Mouse (Mus musculus) ovary, adult 10 weeks (tissue): Measurements from ENCODE around the gene Krtap2-4. TPM values are rescaled to one million over a fixed set of nuclear protein-coding genes. Genes with fewer than 3 reads are reported as not detected.

Source experiments
- polyA plus RNA-seq: library from polyadenylated mRNA; stranded (reverse); fragments of 350-450 nt; fragmentation: Illumina TruSeq; extraction: RNeasy Lipid Tissue Mini Kit (QIAGEN cat#74804); gene quantifications from one replicate; pipeline ENCODE4 v1.2.3, GENCODE M21; 2014

The Krtap2-4 gene
- polyA plus RNA-seq = not detected

DNA sequence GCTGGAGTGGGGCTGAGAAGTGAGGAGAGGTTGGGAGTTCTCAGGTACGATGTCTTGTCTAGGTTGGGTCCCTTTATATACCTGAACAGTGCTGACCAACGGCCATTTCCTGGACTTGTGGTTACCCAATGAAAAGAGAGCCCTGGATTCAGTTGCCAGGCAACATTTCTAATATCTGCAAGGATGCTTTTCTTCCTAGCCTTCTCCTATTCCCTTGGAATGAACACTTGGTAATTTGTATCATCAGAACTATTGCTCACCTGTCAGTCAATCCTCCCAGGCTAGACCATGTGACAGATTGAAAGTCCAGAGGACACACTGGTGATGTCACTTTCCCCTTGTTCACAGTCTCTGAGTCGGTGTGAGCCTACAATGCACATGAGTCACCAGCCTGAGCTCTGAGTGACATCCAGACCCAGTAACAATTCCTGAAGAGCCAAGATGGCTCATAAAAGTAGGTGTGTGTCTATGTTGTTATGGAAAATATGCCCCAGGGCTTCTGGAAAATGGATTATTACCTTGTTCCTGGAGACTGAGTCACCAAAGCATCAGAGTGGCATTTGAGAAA is at the start of gene Krtap2-4:
Gene Krtap2-4 (minus strand): TSS at position 51 of the 568 bp plus-strand sequence.

DNA sequence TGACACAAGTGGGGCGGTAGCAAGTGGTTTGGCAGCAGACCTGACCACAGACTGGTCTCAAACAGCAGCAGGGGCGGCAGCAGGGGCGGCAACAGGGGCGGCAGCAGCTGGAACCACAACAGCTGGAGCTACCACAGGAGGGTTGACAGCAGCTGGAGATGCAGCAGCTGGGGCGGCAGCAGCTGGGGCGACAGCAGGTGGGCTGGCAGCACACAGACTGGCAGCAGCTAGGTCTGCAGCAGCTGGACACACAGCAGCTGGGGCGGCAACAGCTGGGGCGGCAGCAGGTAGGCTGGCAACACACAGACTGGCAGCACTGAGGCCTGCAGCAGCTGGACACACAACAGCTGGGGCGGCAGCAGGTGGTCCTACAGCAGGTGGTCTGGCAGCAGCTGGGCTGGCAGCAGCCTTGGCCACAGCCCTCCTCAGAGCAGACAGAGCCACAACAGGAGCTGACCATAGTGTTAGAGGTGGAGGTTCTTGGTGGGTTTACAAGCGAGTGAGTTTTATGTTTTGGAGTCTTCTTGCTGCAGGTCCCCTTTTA is 43.9 kb upstream of the Krtap2-4 start, which contains the start of gene Gm11563:
Gene Gm11563 (minus strand): TSS at position 494 of the 544 bp plus-strand sequence.

DNA sequence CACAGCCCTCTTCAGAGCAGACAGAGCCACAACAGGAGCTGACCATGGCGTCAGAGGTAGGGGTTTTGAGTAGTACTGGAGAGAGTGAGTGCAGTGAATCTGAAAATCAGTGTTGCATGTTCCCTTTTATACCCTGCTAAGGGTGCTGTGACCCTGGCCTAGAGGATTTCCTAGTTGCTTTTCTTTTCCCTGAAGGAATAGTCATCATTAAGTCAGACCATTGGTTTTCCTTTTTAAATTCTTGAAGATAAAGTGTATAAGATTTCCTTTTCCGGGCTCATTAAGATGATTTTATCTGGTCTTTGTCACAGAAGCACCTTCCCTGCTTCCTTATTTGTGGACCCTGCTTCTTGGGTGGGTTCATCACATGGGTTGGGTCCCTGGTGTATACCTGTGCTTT is 35.5 kb upstream of the Krtap2-4 start, which contains the start of gene Gm11555:
Gene Gm11555 (minus strand): TSS at position 101 of the 400 bp plus-strand sequence.

DNA sequence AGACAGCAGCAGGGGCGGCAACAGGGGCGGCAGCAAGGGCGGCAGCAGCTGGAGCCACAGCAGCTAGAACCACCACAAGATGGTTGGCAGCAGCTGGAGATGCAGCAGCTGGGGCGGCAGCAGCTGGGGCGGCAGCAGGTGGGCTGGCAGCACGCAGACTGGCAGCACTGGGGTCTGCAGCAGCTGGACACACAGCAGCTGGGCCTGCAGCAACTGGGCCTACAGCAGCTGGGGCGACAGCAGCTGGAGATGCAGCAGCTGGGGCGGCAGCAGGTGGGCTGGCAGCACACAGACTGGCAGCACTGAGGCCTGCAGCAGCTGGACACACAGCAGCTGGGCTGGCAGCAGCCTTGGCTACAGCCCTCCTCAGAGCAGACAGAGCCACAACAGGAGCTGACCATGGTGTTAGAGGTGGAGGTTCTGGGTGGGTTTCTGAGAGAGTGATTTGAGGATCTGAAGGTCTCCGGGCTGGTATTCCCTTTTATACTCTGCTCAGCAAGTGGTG is 29.0 kb upstream of the Krtap2-4 start, which contains the start of gene Krtap4-7:
Gene Krtap4-7 (minus strand): TSS at position 455 of the 505 bp plus-strand sequence.

DNA sequence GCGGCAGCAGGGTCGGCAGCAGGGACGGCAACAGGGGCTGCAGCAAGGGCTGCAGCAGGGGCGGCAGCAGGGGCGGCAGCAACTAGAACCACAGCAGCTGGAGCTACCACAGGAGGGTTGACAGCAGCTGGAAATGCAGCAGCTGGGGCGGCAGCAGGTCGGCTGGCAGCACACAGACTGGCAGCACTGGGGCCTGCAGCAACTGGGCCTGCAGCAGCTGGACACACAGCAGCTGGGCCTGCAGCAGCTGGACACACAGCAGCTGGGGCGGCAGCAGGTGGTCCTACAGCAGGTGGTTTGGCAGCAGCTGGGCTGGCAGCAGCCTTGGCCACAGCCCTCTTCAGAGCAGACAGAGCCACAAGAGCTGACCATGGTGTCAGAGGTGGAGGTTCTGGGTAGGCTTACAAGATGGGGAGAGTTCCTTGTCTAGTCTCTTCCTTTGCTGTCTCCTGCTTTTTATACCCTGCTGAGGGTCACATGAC is 20.0 kb upstream of the Krtap2-4 start, which contains the start of gene Krtap4-2:
Gene Krtap4-2 (minus strand): TSS at position 432 of the 482 bp plus-strand sequence.

DNA sequence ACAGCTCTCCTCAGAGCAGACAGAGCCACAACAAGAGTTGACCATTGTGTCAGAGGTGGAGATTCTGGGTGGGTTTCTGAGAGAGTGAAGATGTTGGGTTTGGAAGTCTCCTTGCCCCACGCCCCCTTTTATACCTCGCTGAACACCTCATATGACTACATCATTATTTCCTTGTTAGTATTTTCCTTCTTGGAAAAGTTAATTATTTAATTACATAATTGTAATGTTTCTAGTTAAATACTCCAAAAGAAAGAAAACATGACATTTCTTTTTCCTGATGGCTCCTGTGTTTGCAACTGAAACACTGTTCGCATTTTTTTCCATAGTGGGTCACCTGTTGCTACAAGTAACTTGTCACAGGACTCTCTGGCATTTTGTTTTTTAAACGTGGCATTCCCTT is 13.5 kb upstream of the Krtap2-4 start, which contains the start of gene Krtap4-1:
Gene Krtap4-1 (minus strand): TSS at position 101 of the 400 bp plus-strand sequence.

DNA sequence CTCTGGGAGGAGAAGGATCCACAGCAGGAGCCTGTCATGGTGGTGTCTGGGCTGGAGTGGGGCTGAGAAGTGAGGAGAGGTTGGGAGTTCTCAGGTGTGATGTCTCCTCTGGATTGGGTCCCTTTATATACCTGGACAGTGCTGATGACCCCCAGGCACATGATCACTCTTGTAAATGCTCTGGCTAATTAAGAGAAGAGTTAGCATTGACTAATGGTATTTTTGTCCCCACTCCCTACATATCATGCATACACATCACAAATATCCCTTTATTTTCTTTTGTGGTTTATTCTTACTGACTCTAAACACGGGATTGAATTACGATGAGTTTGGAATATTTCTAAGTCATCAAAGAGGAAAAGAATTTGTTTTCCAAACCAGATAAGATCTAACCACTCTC is 5.7 kb upstream of the Krtap2-4 start, which contains the start of gene Gm11562:
Gene Gm11562 (minus strand): TSS at position 101 of the 400 bp plus-strand sequence.

DNA sequence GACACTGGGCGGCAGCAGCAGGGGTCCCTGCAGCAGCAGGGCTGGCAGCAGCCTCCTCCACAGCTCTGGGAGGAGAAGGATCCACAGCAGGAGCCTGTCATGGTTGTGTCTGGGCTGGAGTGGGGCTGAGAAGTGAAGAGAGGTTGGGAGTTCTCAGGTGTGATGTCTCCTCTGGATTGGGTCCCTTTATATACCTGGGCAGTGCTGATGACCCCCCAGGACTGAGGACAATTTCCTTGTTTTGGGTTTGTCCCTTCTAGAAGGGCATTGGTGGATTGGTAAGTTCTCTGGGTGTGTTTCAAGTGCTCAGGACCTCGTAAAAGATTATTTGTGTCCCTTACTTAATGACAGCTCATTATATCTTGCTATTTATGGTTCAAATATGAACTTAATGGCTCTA is 4.6 kb downstream of the Krtap2-4 start, which contains the start of gene Gm11937:
Gene Gm11937 (minus strand): TSS at position 101 of the 400 bp plus-strand sequence.

DNA sequence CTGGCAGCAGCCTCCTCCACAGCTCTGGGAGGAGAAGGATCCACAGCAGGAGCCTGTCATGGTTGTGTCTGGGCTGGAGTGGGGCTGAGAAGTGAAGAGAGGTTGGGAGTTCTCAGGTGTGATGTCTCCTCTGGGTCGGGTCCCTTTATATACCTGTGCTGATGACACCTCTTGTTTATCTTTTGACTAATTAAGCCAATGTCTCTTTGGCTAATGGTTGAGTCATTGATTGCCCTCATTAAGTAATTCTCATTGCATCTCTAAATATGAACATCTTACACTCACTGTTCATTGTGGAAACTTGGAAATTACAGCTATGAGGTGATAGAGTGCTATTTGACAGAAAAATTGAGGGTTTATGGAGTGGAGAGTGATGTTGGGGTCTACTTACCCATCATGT is 11.4 kb downstream of the Krtap2-4 start, which contains the start of gene Gm11938:
Gene Gm11938 (minus strand): TSS at position 101 of the 400 bp plus-strand sequence.

DNA sequence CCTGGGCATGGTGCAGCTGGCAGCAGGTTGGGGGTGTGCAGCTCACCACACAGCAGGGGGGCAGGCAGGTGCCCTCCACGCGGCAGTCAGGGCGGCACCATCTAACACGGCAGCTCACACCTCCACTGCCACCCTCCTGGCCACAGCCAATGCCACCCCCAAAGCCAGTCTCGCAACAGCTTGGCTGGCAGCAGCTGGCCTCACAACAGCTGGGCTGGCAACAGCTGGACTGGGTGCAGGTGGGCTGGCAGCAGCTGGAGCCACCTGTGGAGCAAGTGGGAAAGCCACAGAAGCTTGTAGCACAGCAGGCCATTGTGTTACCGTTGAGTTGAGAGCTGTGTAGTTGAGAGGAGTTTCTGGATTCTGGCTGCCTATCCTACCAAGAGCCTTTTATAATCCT is 16.9 kb downstream of the Krtap2-4 start, which contains the start of gene Krtap9-3:
Gene Krtap9-3 (minus strand): TSS at position 364 of the 400 bp plus-strand sequence.

DNA sequence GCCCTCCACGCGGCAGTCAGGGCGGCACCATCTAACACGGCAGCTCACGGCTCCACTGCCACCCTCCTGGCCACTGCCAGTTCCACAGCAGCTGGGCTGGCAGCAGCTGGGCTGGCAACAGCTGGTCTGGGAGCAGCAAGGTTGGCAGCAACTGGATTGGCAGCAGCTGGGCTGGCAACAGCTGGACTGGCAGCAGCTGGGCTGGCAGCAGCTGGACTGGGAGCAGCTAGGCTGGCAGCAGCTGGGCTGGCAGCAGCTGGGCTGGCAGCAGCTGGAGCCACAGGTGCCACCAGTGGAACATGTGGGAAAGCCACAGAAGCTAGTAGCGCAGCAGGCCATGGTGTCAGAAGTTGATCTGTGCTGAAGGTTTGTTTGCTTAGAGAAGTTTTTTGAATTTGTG is 23.7 kb downstream of the Krtap2-4 start, which contains the start of gene Krtap1-3:
Gene Krtap1-3 (minus strand): TSS at position 359 of the 400 bp plus-strand sequence.

DNA sequence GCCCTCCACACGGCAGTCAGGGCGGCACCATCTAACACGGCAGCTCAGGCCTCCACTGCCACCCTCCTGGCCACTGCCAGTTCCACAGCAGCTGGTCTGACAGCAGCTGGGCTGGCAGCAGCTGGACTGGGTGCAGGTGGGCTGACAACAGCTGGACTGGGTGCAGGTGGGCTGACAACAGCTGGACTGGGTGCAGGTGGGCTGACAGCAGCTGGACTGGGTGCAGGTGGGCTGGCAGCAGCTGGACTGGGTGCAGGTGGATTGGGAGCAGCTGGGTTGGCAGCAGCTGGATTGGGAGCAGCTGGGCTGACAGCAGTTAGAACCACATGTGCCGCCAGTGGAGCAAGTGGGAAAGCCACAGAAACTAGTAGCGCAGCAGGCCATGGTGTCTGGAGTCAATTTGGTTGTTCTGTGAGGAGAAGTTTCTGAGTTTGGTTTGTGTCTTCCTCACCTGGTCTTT is 31.4 kb downstream of the Krtap2-4 start, which contains the start of gene Krtap1-4:
Gene Krtap1-4 (minus strand): TSS at position 410 of the 460 bp plus-strand sequence.

DNA sequence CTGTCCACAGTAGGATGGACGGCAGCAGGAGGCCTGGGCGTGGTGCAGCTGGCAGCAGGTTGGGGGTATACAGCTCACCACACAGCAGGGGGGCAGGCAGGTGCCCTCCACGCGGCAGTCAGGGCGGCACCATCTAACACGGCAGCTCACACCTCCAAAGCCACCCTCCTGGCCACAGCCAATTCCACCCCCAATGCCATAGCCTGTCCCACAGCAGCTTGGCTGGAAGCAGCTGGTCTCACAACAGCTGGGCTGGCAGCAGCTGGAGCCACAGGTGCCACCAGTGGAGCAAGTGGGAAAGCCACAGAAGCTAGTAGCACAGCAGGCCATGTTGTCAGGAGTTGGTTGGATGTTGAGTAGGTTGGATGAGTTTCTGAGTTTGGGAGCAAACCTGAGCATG is 34.0 kb downstream of the Krtap2-4 start, which contains the start of gene Krtap1-5:
Gene Krtap1-5 (minus strand): TSS at position 381 of the 400 bp plus-strand sequence.

DNA sequence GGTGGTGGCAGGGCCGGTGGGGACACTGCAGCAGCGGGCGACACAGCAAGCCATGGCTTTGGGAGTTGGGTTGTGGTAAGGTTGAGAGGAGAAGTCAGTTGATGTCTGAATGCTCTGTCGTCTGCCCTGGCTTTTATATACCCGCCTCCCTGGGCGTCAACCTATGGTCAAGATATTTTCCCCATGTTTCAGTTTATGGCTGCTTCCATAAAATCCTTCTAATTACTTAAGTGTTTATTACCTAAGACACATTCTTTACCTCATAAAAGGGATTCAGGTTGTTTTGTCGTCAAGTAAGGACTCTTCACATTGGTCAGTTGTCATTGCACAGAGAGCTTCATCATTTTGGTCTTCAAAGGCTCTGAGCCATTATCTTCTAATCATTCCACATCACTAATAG is 48.1 kb downstream of the Krtap2-4 start, which contains the start of gene Krtap3-1:
Gene Krtap3-1 (minus strand): TSS at position 101 of the 400 bp plus-strand sequence.

Other genes starting within 250 kb of the Krtap2-4 start
- gene Krt28, start 239.9 kb downstream of the Krtap2-4 start, polyA plus RNA-seq = not detected
- gene Krt10, start 225.5 kb downstream of the Krtap2-4 start, polyA plus RNA-seq = 13.0 TPM
- gene Krt12, start 192.6 kb downstream of the Krtap2-4 start, polyA plus RNA-seq = not detected
- 3.6 TPM for gene Krt20, start 176.7 kb downstream of the Krtap2-4 start, polyA plus RNA-seq
- gene Krt23, start 121.7 kb downstream of the Krtap2-4 start, polyA plus RNA-seq = 0.29 TPM
- gene Krt39, start 93.5 kb downstream of the Krtap2-4 start, polyA plus RNA-seq = not detected
- gene Krt40, start 71.7 kb downstream of the Krtap2-4 start, polyA plus RNA-seq = not detected
- not detected for gene Krtap3-3, start 64.0 kb downstream of the Krtap2-4 start, polyA plus RNA-seq
- not detected for gene Krtap3-2, start 58.0 kb downstream of the Krtap2-4 start, polyA plus RNA-seq
- gene Gm11939, start 55.4 kb downstream of the Krtap2-4 start, polyA plus RNA-seq = not detected
- gene Krtap3-1, start 48.2 kb downstream of the Krtap2-4 start, polyA plus RNA-seq = not detected
- not detected for gene Krtap1-5, start 33.8 kb downstream of the Krtap2-4 start, polyA plus RNA-seq
- gene Krtap1-4, start 31.2 kb downstream of the Krtap2-4 start, polyA plus RNA-seq = not detected
- not detected for gene Krtap1-3, start 23.5 kb downstream of the Krtap2-4 start, polyA plus RNA-seq
- gene Krtap9-3, start 16.7 kb downstream of the Krtap2-4 start, polyA plus RNA-seq = not detected
- not detected for gene Gm11938, start 11.5 kb downstream of the Krtap2-4 start, polyA plus RNA-seq
- gene Gm11937, start 4.7 kb downstream of the Krtap2-4 start, polyA plus RNA-seq = not detected
- not detected for gene Gm11562, start 5.6 kb upstream of the Krtap2-4 start, polyA plus RNA-seq
- gene Krtap4-1, start 13.4 kb upstream of the Krtap2-4 start, polyA plus RNA-seq = not detected
- not detected for gene Krtap4-2, start 20.2 kb upstream of the Krtap2-4 start, polyA plus RNA-seq
- not detected for gene Krtap4-7, start 29.2 kb upstream of the Krtap2-4 start, polyA plus RNA-seq
- not detected for gene Gm11555, start 35.4 kb upstream of the Krtap2-4 start, polyA plus RNA-seq
- gene Gm11563, start 44.1 kb upstream of the Krtap2-4 start, polyA plus RNA-seq = not detected
- gene Krtap4-6, start 51.1 kb upstream of the Krtap2-4 start, polyA plus RNA-seq = not detected
- not detected for gene Gm14190, start 75.9 kb upstream of the Krtap2-4 start, polyA plus RNA-seq
- gene Gm14180, start 119.4 kb upstream of the Krtap2-4 start, polyA plus RNA-seq = not detected
- not detected for gene Gm11595, start 158.1 kb upstream of the Krtap2-4 start, polyA plus RNA-seq
- not detected for gene Krtap4-8, start 165.9 kb upstream of the Krtap2-4 start, polyA plus RNA-seq
- not detected for gene Krtap4-9, start 170.4 kb upstream of the Krtap2-4 start, polyA plus RNA-seq
- not detected for gene Gm11596, start 178.6 kb upstream of the Krtap2-4 start, polyA plus RNA-seq
- not detected for gene Gm11569, start 184.1 kb upstream of the Krtap2-4 start, polyA plus RNA-seq
- not detected for gene Gm11554, start 189.6 kb upstream of the Krtap2-4 start, polyA plus RNA-seq
- gene Krtap4-13, start 195.0 kb upstream of the Krtap2-4 start, polyA plus RNA-seq = not detected
- gene Gm11564, start 200.8 kb upstream of the Krtap2-4 start, polyA plus RNA-seq = not detected
- gene 2300003K06Rik, start 223.2 kb upstream of the Krtap2-4 start, polyA plus RNA-seq = not detected
- gene Krtap4-16, start 236.8 kb upstream of the Krtap2-4 start, polyA plus RNA-seq = not detected
- not detected for gene Gm11568, start 243.1 kb upstream of the Krtap2-4 start, polyA plus RNA-seq
- gene Gm11559, start 249.6 kb upstream of the Krtap2-4 start, polyA plus RNA-seq = not detected